Mouse (Mus musculus) midbrain, postnatal 0 days (tissue): ENCODE data around the gene Efcc1. TPM values are rescaled to one million over a fixed set of nuclear protein-coding genes. Genes with fewer than 3 reads are reported as not detected.

Experiments
- ATAC-seq: fragments of 200-750 bp; cut with Nextera tagmentation; 2 replicates; pipeline ENCODE4 v1.8.0; 2017; ENCODE audit warnings: moderate number of reproducible peaks, mild to moderate bottlenecking, moderate TSS enrichment, moderate library complexity; ENCODE audit not compliant: low FRiP score
- DNase-seq: peaks from one replicate; pipeline ENCODE4 v3.0.0-alpha.2; 2015; ENCODE audit warnings: low spot score
- H3K27ac ChIP-seq: fragments of 300-500 bp; sonication (generic); 2 replicates; pipeline ENCODE4 v1.5.1; 2014; ENCODE audit warnings: low read depth, mild to moderate bottlenecking, low read length, mixed read lengths
- H3K27me3 ChIP-seq: fragments of 300-500 bp; sonication (generic); 2 replicates; pipeline ENCODE4 v1.6.1; 2014; ENCODE audit warnings: low read length, control low read depth, mixed read lengths; ENCODE audit not compliant: insufficient read depth
- H3K36me3 ChIP-seq: fragments of 300-500 bp; sonication (generic); 2 replicates; pipeline ENCODE4 v1.6.1; 2014; ENCODE audit warnings: low read length, control low read depth, mixed read lengths; ENCODE audit not compliant: insufficient read depth
- H3K4me1 ChIP-seq: fragments of 300-500 bp; sonication (generic); 2 replicates; pipeline ENCODE4 v1.6.1; 2014; ENCODE audit warnings: mild to moderate bottlenecking, control low read depth, antibody characterized with exemption, low read length, mixed read lengths; ENCODE audit not compliant: insufficient read depth
- H3K4me2 ChIP-seq: fragments of 300-500 bp; sonication (generic); 2 replicates; pipeline ENCODE4 v1.6.1; 2014; ENCODE audit warnings: low read depth, mild to moderate bottlenecking, low read length, mixed read lengths; ENCODE audit not compliant: poor library complexity, severe bottlenecking
- H3K4me3 ChIP-seq: fragments of 300-500 bp; sonication (generic); 2 replicates; pipeline ENCODE4 v1.5.1; 2014; ENCODE audit warnings: low read depth, mild to moderate bottlenecking, low read length, moderate library complexity
- H3K9ac ChIP-seq: fragments of 300-500 bp; sonication (generic); replicated peaks from 2 replicates; pipeline ENCODE4 v1.6.1; 2014; ENCODE audit warnings: mild to moderate bottlenecking, low read length, moderate library complexity, mixed read lengths; ENCODE audit not compliant: poor library complexity, severe bottlenecking
- H3K9me3 ChIP-seq: fragments of 300-500 bp; sonication (generic); 2 replicates; pipeline ENCODE4 v1.6.1; 2016; ENCODE audit warnings: low read length, control low read depth
- CTCF ChIP-seq: IDR thresholded peaks from 2 replicates; pipeline ENCODE4 v1.5.1; 2016; ENCODE audit warnings: antibody characterized with exemption, mild to moderate bottlenecking
- WGBS: fragments of 180-500 bp; shearing (Covaris S2); extraction: QIAGEN DNeasy Blood & Tissue Kit; methylation state at CpG from one replicate; pipeline ENCODE4 v1.1.7; 2014; 5-methylcytosine and 5-hydroxymethylcytosine counted together
- polyA plus RNA-seq: library from polyadenylated mRNA; unstranded; fragments of >200 nt; fragmentation: Nextera tagmentation; extraction: Ambion mirVana; gene quantifications from 2 replicates; pipeline ENCODE4 v1.2.1, GENCODE M21; 2015
- total RNA-seq: library from RNA; depleted of rRNA; stranded (reverse); fragments of >200 nt; gene quantifications from 2 replicates; pipeline ENCODE4 v1.2.3, GENCODE M21; 2014

The Efcc1 gene
- total and polyA plus RNA-seq, 2 experiments from 2014 or later, result 11.2 to 15.8 TPM

DNA sequence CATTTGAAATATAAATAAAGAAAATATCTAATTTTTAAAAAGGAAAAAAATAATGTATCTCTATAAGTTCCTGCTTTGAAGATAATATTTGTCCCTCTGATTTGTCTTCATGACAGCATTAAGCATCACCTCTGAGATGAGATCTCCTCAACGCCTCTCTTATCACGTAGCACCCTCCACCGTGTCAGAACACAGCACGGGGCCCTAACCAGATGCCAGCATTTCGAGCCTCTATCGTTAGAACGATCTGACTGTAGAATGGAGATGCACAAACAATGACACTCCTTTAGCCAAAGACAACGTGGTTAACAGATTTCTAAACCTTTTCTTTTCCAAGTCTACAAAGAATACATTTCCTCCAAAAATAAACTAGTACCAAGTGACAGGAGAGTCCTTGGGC lies 53.4 kb downstream of the Efcc1 start:
- Histone ChIP-seq H3K9me3 (no peaks in the 10 kb centered on the region), H3K4me3 (no peak overlapping the region), H3K27me3 (no peaks in the 10 kb centered on the region), H3K36me3 (no peaks in the 10 kb centered on the region), H3K27ac (no peak overlapping the region), H3K4me2 (no peak overlapping the region), H3K9ac (no peak overlapping the region), H3K4me1 (no peaks in the 10 kb centered on the region)
- WGBS, result 80% methylated on average over 8 of the region's 8 CpGs
- no peak for ATAC-seq
- no peak for DNase-seq
- TF ChIP-seq CTCF, result no peak

DNA sequence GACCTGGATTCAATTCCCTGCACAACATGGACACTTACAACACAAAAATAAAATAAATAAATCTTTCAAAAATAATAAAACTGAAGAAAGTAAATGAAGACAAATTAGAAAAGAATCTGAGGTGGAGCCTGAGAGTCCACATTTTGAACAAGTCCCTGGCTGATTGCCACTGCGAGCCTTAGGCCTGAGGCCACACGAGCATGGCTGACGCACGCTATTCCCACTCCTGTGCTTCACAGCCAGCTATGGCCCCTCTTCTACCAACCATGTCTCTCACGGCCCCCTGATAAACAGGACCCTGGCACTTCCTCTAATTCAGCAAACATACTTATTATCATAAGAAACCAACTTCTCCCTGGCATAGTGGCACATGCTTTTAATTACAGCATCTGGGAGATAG lies 56.0 kb downstream of the Efcc1 start:
- Histone ChIP-seq H3K27ac (no peak overlapping the region), H3K4me1 (no peaks in the 10 kb centered on the region), H3K4me2 (no peak overlapping the region), H3K27me3 (no peaks in the 10 kb centered on the region), H3K9me3 (no peaks in the 10 kb centered on the region), H3K4me3 (no peak overlapping the region), H3K9ac (no peak overlapping the region), H3K36me3 (peaks cover 8% of the 10 kb centered on the region; the same call in 1 of the 2 replicates)
- no peak for TF ChIP-seq CTCF
- DNase-seq (no peak), ATAC-seq (no peak)
- WGBS, result 81% methylated on average over 5 of the region's 5 CpGs

- ATAC-seq (no peak), DNase-seq (no peak)
- Histone ChIP-seq H3K36me3 (peaks cover 14% of the 10 kb centered on the region), H3K9me3 (no peaks in the 10 kb centered on the region), H3K27me3 (no peaks in the 10 kb centered on the region), H3K4me3 (no peak overlapping the region), H3K9ac (no peak overlapping the region), H3K4me1 (no peaks in the 10 kb centered on the region), H3K4me2 (no peak overlapping the region), H3K27ac (no peak overlapping the region)
- no peak for TF ChIP-seq CTCF
- WGBS, result 89% methylated on average over 6 of the region's 6 CpGs
Observed at GRCm38 (mm10) chr6:87787108-87787890, 56.6 kb downstream of the Efcc1 start.

DNA sequence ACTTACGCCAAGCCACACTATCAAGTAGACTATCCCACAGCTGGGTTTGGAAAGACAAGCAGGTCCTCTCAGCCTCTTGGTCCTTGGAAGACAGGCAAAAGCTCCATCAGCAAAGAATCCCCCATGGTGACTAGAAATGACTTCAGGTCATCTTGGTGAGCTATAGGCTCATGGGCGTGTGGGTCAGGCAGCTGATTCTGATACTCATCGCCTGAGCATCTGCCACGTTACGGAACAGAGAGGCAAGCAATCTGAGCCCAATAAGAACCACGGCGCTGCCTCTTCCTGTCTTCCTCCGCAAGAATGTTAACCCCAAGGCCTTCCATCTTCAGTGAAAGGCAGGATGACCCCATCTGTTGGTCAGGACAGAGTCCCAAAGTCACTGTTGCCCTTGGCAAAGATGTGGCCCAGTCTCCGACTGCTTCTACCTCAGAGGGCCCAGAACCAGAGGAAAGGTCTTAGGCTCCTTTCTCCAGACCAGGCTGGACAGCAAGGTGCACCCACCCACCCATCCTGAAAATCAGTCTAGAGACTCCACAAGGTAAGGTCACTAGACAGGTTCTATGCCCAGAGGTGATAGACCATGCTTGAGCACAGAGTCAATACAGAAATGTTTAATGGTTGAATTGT lies 57.7 kb downstream of the Efcc1 start:
- no peak for ATAC-seq
- 96% methylated on average over 9 of the region's 9 CpGs for WGBS

GRCm38 (mm10) chr6:87788896-87789587 lies 58.4 kb downstream of the Efcc1 start:
- Histone ChIP-seq H3K4me1 (no peaks in the 10 kb centered on the region), H3K9ac (no peak overlapping the region), H3K4me2 (no peak overlapping the region), H3K9me3 (no peaks in the 10 kb centered on the region), H3K36me3 (peaks cover 17% of the 10 kb centered on the region), H3K27ac (no peak overlapping the region), H3K27me3 (no peaks in the 10 kb centered on the region), H3K4me3 (no peak overlapping the region)
- no peak for TF ChIP-seq CTCF
- ATAC-seq, result no peak
- peak; percentile 22 for DNase-seq
- WGBS, result 27% methylated on average over 5 of the region's 5 CpGs

More for the DNA sequence above, 57.7 kb downstream of the Efcc1 start:
- Histone ChIP-seq H3K9ac (no peak overlapping the region), H3K4me3 (no peak overlapping the region), H3K36me3 (peaks cover 17% of the 10 kb centered on the region), H3K9me3 (no peaks in the 10 kb centered on the region), H3K4me2 (no peak overlapping the region), H3K4me1 (no peaks in the 10 kb centered on the region), H3K27me3 (no peaks in the 10 kb centered on the region), H3K27ac (no peak overlapping the region)
- TF ChIP-seq CTCF, result no peak
- no peak for DNase-seq

- DNase-seq (no peak), ATAC-seq (no peak)
- no peak overlapping the region for H3K4me3 ChIP-seq
- no peak for TF ChIP-seq CTCF
- H3K4me1 ChIP-seq, result no peaks in the 10 kb centered on the region
- H3K4me2 ChIP-seq, result no peak overlapping the region
- H3K9me3 ChIP-seq, result no peaks in the 10 kb centered on the region
- no peak overlapping the region for H3K9ac ChIP-seq
- H3K36me3 ChIP-seq, result peaks cover 21% of the 10 kb centered on the region
- H3K27me3 ChIP-seq, result no peaks in the 10 kb centered on the region
- 95% methylated on average over 6 of the region's 6 CpGs for WGBS
- H3K27ac ChIP-seq, result no peak overlapping the region
Observed at GRCm38 (mm10) chr6:87789791-87790190, 59.1 kb downstream of the Efcc1 start.
